Mouse (Mus musculus) right cerebral cortex, postnatal 4 days (tissue): ENCODE results near the gene Tdrd1.
"Not testable (repeated sequence)": the region's sequence is repeated elsewhere in the genome, so short reads cannot be mapped to it uniquely, and the experiment has no call there.

Experiments
- DNase-seq: peaks from one replicate; pipeline ENCODE4 v3.0.0-alpha.2; 2022

Gene Tdrd1

GRCm38 (mm10) chr19:56826047-56826631 is at the start of gene Tdrd1:
Tdrd1 (plus strand) TSS chr19:56826209.
- DNase-seq, result peak; percentile 14

- peak; percentile 41 for DNase-seq
Observed at GRCm38 (mm10) chr19:56776719-56777382, 49.2 kb upstream of the Tdrd1 start.

GRCm38 (mm10) chr19:56778532-56778931 is 47.5 kb upstream of the Tdrd1 start:
- DNase-seq, result not testable (repeated sequence)

GRCm38 (mm10) chr19:56787911-56788310 is 38.1 kb upstream of the Tdrd1 start:
- DNase-seq, result no peak

- DNase-seq, result no peak
Observed at GRCm38 (mm10) chr19:56788952-56789351, 37.1 kb upstream of the Tdrd1 start.

- no peak for DNase-seq
Observed at GRCm38 (mm10) chr19:56797376-56797775, 28.6 kb upstream of the Tdrd1 start.

- no peak for DNase-seq
Observed at GRCm38 (mm10) chr19:56800226-56800625, 25.8 kb upstream of the Tdrd1 start.

- DNase-seq, result no peak
Observed at GRCm38 (mm10) chr19:56800930-56801655, 24.9 kb upstream of the Tdrd1 start.

- DNase-seq, result no peak
Observed at GRCm38 (mm10) chr19:56801656-56802351, 24.2 kb upstream of the Tdrd1 start.

- no peak for DNase-seq
Observed at GRCm38 (mm10) chr19:56802352-56802746, 23.7 kb upstream of the Tdrd1 start.

- no peak for DNase-seq
Observed at GRCm38 (mm10) chr19:56805366-56805765, 20.6 kb upstream of the Tdrd1 start.

GRCm38 (mm10) chr19:56807122-56807521 is 18.9 kb upstream of the Tdrd1 start:
- no peak for DNase-seq

GRCm38 (mm10) chr19:56808771-56809170 is 17.2 kb upstream of the Tdrd1 start:
- no peak for DNase-seq

- no peak for DNase-seq
Observed at GRCm38 (mm10) chr19:56810641-56811146, 15.3 kb upstream of the Tdrd1 start.

GRCm38 (mm10) chr19:56811590-56811989 is 14.4 kb upstream of the Tdrd1 start:
- DNase-seq, result peak; percentile 50

GRCm38 (mm10) chr19:56813360-56813759 is 12.6 kb upstream of the Tdrd1 start:
- DNase-seq, result no peak

- peak; percentile 62 for DNase-seq
Observed at GRCm38 (mm10) chr19:56817851-56818526, 8.0 kb upstream of the Tdrd1 start.

GRCm38 (mm10) chr19:56821040-56821797 is 4.8 kb upstream of the Tdrd1 start:
- DNase-seq, result no peak

- DNase-seq, result peak; percentile 96
Observed at GRCm38 (mm10) chr19:56821798-56822447, 4.1 kb upstream of the Tdrd1 start, which contains the start of gene Ccdc186. Ccdc186 (minus strand) TSS chr19:56822190.

- DNase-seq, result no peak
Observed at GRCm38 (mm10) chr19:56822448-56822836, 3.6 kb upstream of the Tdrd1 start.

GRCm38 (mm10) chr19:56828305-56828704 is 2.3 kb downstream of the Tdrd1 start:
- DNase-seq, result no peak
